Mouse (Mus musculus) heart, postnatal 0 days (tissue): ENCODE data around the gene St6galnac3.

Source experiments
- CTCF ChIP-seq: IDR thresholded peaks from 2 replicates; pipeline ENCODE4 v1.5.1; 2016; ENCODE audit warnings: antibody characterized with exemption, control low read depth, low read depth
- EP300 ChIP-seq: IDR thresholded peaks from 2 replicates; pipeline ENCODE4 v1.6.1; 2016; ENCODE audit warnings: antibody characterized with exemption, low read depth

DNA sequence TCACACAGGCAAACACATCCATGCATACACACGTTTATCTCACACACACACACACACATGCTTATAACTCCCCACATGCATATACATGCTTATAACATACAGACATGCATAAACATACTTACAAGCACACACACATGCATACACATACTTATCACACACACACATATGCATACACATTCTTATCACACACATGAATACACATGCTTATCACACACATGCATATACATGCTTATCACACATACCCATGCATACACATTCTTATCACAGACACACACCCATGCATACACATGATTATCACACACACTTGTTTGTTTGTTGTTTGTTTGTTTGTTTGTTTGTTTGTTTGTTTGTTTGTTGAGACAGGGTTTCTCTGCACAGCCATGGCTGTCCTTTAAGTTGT lies 40.1 kb downstream of the St6galnac3 start:
- TF ChIP-seq CTCF (no peak), EP300 (no peak)
